Mouse (Mus musculus) megakaryocyte, embryonic 14.5 days (primary cell): ENCODE measurements around the gene 4932438H23Rik. TPM values are rescaled to one million over a fixed set of nuclear protein-coding genes. Genes with fewer than 3 reads are reported as not detected.
"Not testable (repeated sequence)": the region's sequence is repeated elsewhere in the genome, so short reads cannot be mapped to it uniquely, and the experiment has no call there.

ENCODE experiments used
- H3K27me3 ChIP-seq: replicated peaks from 2 replicates; pipeline ENCODE3; 2012; ENCODE audit warnings: inconsistent platforms
- H3K36me3 ChIP-seq: replicated peaks from 2 replicates; pipeline ENCODE3; 2012; ENCODE audit warnings: low read length, inconsistent platforms, mixed read lengths
- H3K4me1 ChIP-seq: 2 replicates; pipeline ENCODE4 v1.6.1; 2012; ENCODE audit warnings: inconsistent platforms
- H3K4me3 ChIP-seq: replicated peaks from 2 replicates; pipeline ENCODE3; 2012; ENCODE audit warnings: moderate library complexity, mild to moderate bottlenecking, inconsistent platforms
- H3K9me3 ChIP-seq: 2 replicates; pipeline ENCODE4 v1.6.1; 2012; ENCODE audit warnings: inconsistent platforms
- FLI1 ChIP-seq: IDR thresholded peaks from 2 replicates; pipeline ENCODE4 v1.6.1; 2012; ENCODE audit warnings: low read length, inconsistent platforms, mixed read lengths
- GATA1 ChIP-seq: IDR thresholded peaks from 3 replicates; pipeline ENCODE4 v1.6.1; 2012; ENCODE audit warnings: mixed read lengths, low read length, inconsistent platforms, borderline replicate concordance
- polyA plus RNA-seq: library from polyadenylated mRNA; stranded (reverse); fragments of >175 nt; gene quantifications from 2 replicates; pipeline ENCODE4 v1.2.3, GENCODE M21; 2012; ENCODE audit warnings: low replicate concordance; ENCODE audit not compliant: insufficient read depth

The 4932438H23Rik gene
- polyA plus RNA-seq, 1 experiment = not detected

- TF ChIP-seq GATA1 (no peak), FLI1 (no peak)
- Histone ChIP-seq H3K9me3 (peaks cover 20% of the 10 kb centered on the region), H3K4me3 (no peak overlapping the region), H3K4me1 (peaks cover 27% of the 10 kb centered on the region), H3K27me3 (peaks cover 5% of the 10 kb centered on the region), H3K36me3 (peaks cover 10% of the 10 kb centered on the region)
These were observed 11.8 kb downstream of the 4932438H23Rik start for GRCm38 (mm10) chr16:91083002-91083646.

- Histone ChIP-seq H3K4me1 (peaks cover 22% of the 10 kb centered on the region), H3K9me3 (peaks cover 20% of the 10 kb centered on the region), H3K36me3 (peaks cover 10% of the 10 kb centered on the region), H3K4me3 (no peak overlapping the region), H3K27me3 (peaks cover 5% of the 10 kb centered on the region)
- TF ChIP-seq FLI1 (no peak), GATA1 (no peak)
These were observed 13.4 kb downstream of the 4932438H23Rik start for GRCm38 (mm10) chr16:91081508-91081907.

GRCm38 (mm10) chr16:91076180-91076579, 18.7 kb downstream of the 4932438H23Rik start:
- TF ChIP-seq FLI1 (no peak), GATA1 (no peak)

GRCm38 (mm10) chr16:91075423-91075822, 19.5 kb downstream of the 4932438H23Rik start:
- peaks cover 14% of the 10 kb centered on the region for H3K27me3 ChIP-seq
- not testable (repeated sequence) for H3K4me1 ChIP-seq, H3K9me3 ChIP-seq, H3K4me3 ChIP-seq, H3K36me3 ChIP-seq

More at GRCm38 (mm10) chr16:91076180-91076579, 18.7 kb downstream of the 4932438H23Rik start:
- Histone ChIP-seq H3K9me3 (0 out of 2 replicates have a peak, but pooled peaks cover 5% of the 10 kb centered on the region), H3K27me3 (peaks cover 8% of the 10 kb centered on the region), H3K4me1 (peaks cover 4% of the 10 kb centered on the region; the same call in 1 of the 2 replicates), H3K4me3 (no peak overlapping the region), H3K36me3 (no peaks in the 10 kb centered on the region)

GRCm38 (mm10) chr16:91073163-91073892, 21.6 kb downstream of the 4932438H23Rik start:
- Histone ChIP-seq H3K4me3 (peak overlapping the region; percentile 67), H3K4me1 (peaks cover 8% of the 10 kb centered on the region), H3K9me3 (no peaks in the 10 kb centered on the region), H3K27me3 (peaks cover 20% of the 10 kb centered on the region), H3K36me3 (no peaks in the 10 kb centered on the region)
- TF ChIP-seq FLI1 (no peak), GATA1 (no peak)

- peaks cover 24% of the 10 kb centered on the region for H3K27me3 ChIP-seq
- no peaks in the 10 kb centered on the region for H3K36me3 ChIP-seq
- H3K4me3 ChIP-seq = no peak overlapping the region
- peaks cover 8% of the 10 kb centered on the region for H3K4me1 ChIP-seq
- TF ChIP-seq GATA1 (no peak), FLI1 (no peak)
- H3K9me3 ChIP-seq = no peaks in the 10 kb centered on the region
These were observed 22.7 kb downstream of the 4932438H23Rik start for GRCm38 (mm10) chr16:91072256-91072655.

GRCm38 (mm10) chr16:91068969-91069368, 26.0 kb downstream of the 4932438H23Rik start:
- H3K4me1 ChIP-seq = peaks cover 14% of the 10 kb centered on the region
- no peak overlapping the region for H3K4me3 ChIP-seq
- TF ChIP-seq FLI1 (no peak), GATA1 (no peak)
- H3K27me3 ChIP-seq = peaks cover 48% of the 10 kb centered on the region
- no peaks in the 10 kb centered on the region for H3K36me3 ChIP-seq
- H3K9me3 ChIP-seq = no peaks in the 10 kb centered on the region

- no peaks in the 10 kb centered on the region for H3K36me3 ChIP-seq
- TF ChIP-seq FLI1 (no peak), GATA1 (no peak)
- H3K9me3 ChIP-seq = no peaks in the 10 kb centered on the region
- H3K4me1 ChIP-seq = peaks cover 12% of the 10 kb centered on the region
- H3K27me3 ChIP-seq = peaks cover 61% of the 10 kb centered on the region
- peak overlapping the region; percentile 10 for H3K4me3 ChIP-seq
These were observed 27.8 kb downstream of the 4932438H23Rik start for GRCm38 (mm10) chr16:91067122-91067521.

GRCm38 (mm10) chr16:91064583-91065365, 30.1 kb downstream of the 4932438H23Rik start:
- peaks cover 19% of the 10 kb centered on the region for H3K4me1 ChIP-seq
- no peak for TF ChIP-seq GATA1
- no peak for TF ChIP-seq FLI1
- no peak overlapping the region for H3K4me3 ChIP-seq
- H3K36me3 ChIP-seq = no peaks in the 10 kb centered on the region
- H3K9me3 ChIP-seq = no peaks in the 10 kb centered on the region
- H3K27me3 ChIP-seq = peaks cover 52% of the 10 kb centered on the region

- Histone ChIP-seq H3K4me1 (peaks cover 18% of the 10 kb centered on the region), H3K27me3 (peaks cover 53% of the 10 kb centered on the region), H3K4me3 (no peak overlapping the region), H3K9me3 (no peaks in the 10 kb centered on the region), H3K36me3 (no peaks in the 10 kb centered on the region)
- TF ChIP-seq GATA1 (no peak), FLI1 (no peak)
These were observed 31.1 kb downstream of the 4932438H23Rik start for GRCm38 (mm10) chr16:91063786-91064185.
